Comparison of ENCODE assay signal across 18 mouse cellular contexts in the genomic region with DNA sequence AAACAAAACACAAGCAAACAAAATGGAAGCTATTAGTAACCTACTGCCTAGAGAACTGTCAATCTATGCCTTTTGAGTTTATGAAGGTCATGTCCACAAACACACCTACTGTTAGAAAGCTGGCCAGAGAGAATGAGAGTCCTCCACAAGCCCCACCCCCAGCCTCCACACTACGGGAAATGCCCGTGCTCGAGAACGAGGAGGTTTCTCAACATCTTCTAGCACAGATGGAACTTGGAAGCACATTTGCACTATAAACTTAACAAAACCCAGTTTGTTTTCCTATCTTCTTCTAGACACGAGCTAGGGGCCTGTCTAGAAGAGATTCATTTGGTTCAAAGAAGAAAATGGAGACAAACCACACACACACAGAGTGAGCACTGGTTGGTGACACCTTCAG. TPM values are rescaled to one million over a fixed set of nuclear protein-coding genes. Genes with fewer than 3 reads are reported as not detected.
DNase-seq lines count a peak whose midpoint lies in the region; ATAC-seq lines count a peak whose summit lies in the region.
"Had no signal": no experiment of that assay in that cellular context is flagged by ENCODE, and none has a peak within 500 bp of the region (broad histone marks: within the 10 kb centered on the region; RNA-seq: fewer than 3 reads in every experiment).

No protein-coding gene starts in this region.

- DNase-seq in heart, postnatal 36 days = no peak
- DNase-seq in adipocyte (ENCODE audit: low spot score) = peak; percentile 51
- peak; percentile 70 for DNase-seq in lung, postnatal 25 days (ENCODE audit: low spot score)
- DNase-seq in left cerebral cortex, postnatal 14 days (ENCODE audit: low spot score in 2 of 2) = no peak
- DNase-seq in kidney, postnatal 4 days = no peak
- DNase-seq: cerebellum, adult 11-12 months; gastrocnemius, postnatal 36 days; kidney, adult 11 months; kidney, postnatal 10 days; right cerebral cortex, postnatal 4 days; thymus, adult 18-20 months had no signal

- no peaks in the 10 kb centered on the region for H3K27me3 ChIP-seq in heart, embryonic 13.5 days (replicated peaks)
- H3K27me3 ChIP-seq in heart, embryonic 15.5 days = no peaks in the 10 kb centered on the region
- H3K27me3 ChIP-seq: embryonic facial prominence, embryonic 13.5 days; hindbrain, embryonic 12.5 days; neural tube, embryonic 12.5 days had no signal

- WGBS in heart, embryonic 13.5 days = 54% methylated on average over 5 of the region's 5 CpGs
- 47% methylated on average over 5 of the region's 5 CpGs for WGBS in heart, embryonic 15.5 days

- peak overlapping the region; percentile 80 for H3K27ac ChIP-seq in heart, embryonic 13.5 days (replicated peaks)
- H3K27ac ChIP-seq in heart, embryonic 15.5 days = peak overlapping the region; percentile 84
- H3K27ac ChIP-seq: embryonic facial prominence, embryonic 13.5 days; hindbrain, embryonic 12.5 days; liver, embryonic 14.5 days; neural tube, embryonic 12.5 days had no signal

- H3K4me1 ChIP-seq in heart, embryonic 13.5 days = peaks cover 72% of the 10 kb centered on the region
- H3K4me1 ChIP-seq in heart, embryonic 15.5 days (replicated peaks) = peaks cover 56% of the 10 kb centered on the region
- H3K4me1 ChIP-seq: hindbrain, embryonic 12.5 days; neural tube, embryonic 12.5 days had no signal

- no peaks in the 10 kb centered on the region for H3K9me3 ChIP-seq in heart, embryonic 13.5 days
- H3K9me3 ChIP-seq in heart, embryonic 15.5 days (replicated peaks) = no peaks in the 10 kb centered on the region
- H3K9me3 ChIP-seq: embryonic facial prominence, embryonic 13.5 days; hindbrain, embryonic 12.5 days; neural tube, embryonic 12.5 days had no signal

- intact Hi-C loops in heart, postnatal 36 days (cut with DNase I) = no loop called here
- intact Hi-C loops in left cerebral cortex, postnatal 14 days (cut with DNase I) = no loop called here

- no peak overlapping the region for H3K4me3 ChIP-seq in heart, embryonic 13.5 days
- H3K4me3 ChIP-seq in heart, embryonic 15.5 days = no peak overlapping the region
- H3K4me3 ChIP-seq: embryonic facial prominence, embryonic 13.5 days; hindbrain, embryonic 12.5 days; neural tube, embryonic 12.5 days had no signal

- peaks cover 24% of the 10 kb centered on the region for H3K36me3 ChIP-seq in heart, embryonic 13.5 days
- H3K36me3 ChIP-seq in heart, embryonic 15.5 days = peaks cover 3% of the 10 kb centered on the region; the same call in 1 of the 2 replicates

- H3K9ac ChIP-seq in heart, embryonic 13.5 days = peak overlapping the region; percentile 33; the same call in 1 of the 2 replicates
- H3K9ac ChIP-seq in heart, embryonic 15.5 days = no peak overlapping the region; the same call in 1 of the 2 replicates
- H3K9ac ChIP-seq: embryonic facial prominence, embryonic 13.5 days; hindbrain, embryonic 12.5 days; liver, embryonic 14.5 days; neural tube, embryonic 12.5 days had no signal

- H3K4me2 ChIP-seq in heart, embryonic 13.5 days = peak overlapping the region; percentile 53
- peak overlapping the region; percentile 30; the same call in 1 of the 2 replicates for H3K4me2 ChIP-seq in heart, embryonic 15.5 days
- H3K4me2 ChIP-seq: embryonic facial prominence, embryonic 13.5 days; hindbrain, embryonic 12.5 days; neural tube, embryonic 12.5 days had no signal

- ATAC-seq in heart, embryonic 13.5 days (ENCODE audit: extremely low read depth, insufficient number of reproducible peaks, low FRiP score, low TSS enrichment) = no peak
- ATAC-seq in heart, embryonic 15.5 days (replicated peaks; ENCODE audit: insufficient number of reproducible peaks, insufficient read depth, low FRiP score, low read depth) = no peak
- ATAC-seq: CD4-positive, CD25-positive, alpha-beta regulatory T cell, adult 4 months had no signal

RNA-seq across cellular contexts. Expression of gene Grb2, which starts 18.0 kb away (rescaled TPM):
- 86.6 and 90.0 TPM in 2 replicates for polyA plus RNA-seq in heart, embryonic 13.5 days (2015; fragmentation: Nextera tagmentation; extraction: Ambion mirVana)
- 100 to 1,000 TPM; 102 to 110 TPM for total RNA-seq in heart, postnatal 36 days (2021)
- polyA plus RNA-seq in heart, embryonic 15.5 days (2015; fragmentation: Nextera tagmentation; extraction: Ambion mirVana) = 103 and 104 TPM in 2 replicates
- total RNA-seq in left cerebral cortex, postnatal 14 days (2021) = 100 to 1,000 TPM; 183 to 190 TPM

Comparison
In these comparisons a context has a peak if more than half of its experiments do, and no peak if none do; other contexts are left out.
1. DNase-seq: peak in adipocyte (single experiment) and lung, postnatal 25 days (single experiment); none in heart, postnatal 36 days (0 of 2), left cerebral cortex, postnatal 14 days (0 of 2) and kidney, postnatal 4 days (0 of 2).